ENCODE assay signal across 8 mouse cellular contexts in genomic region chr6:25276221-25276620, GRCm38 (mm10).
DNase-seq lines count a peak whose midpoint lies in the region; ATAC-seq lines count a peak whose summit lies in the region.

No protein-coding gene starts in this region.

- H3K27me3 ChIP-seq in hindbrain, embryonic 10.5 days (ENCODE audit: insufficient read depth, poor library complexity, severe bottlenecking): no peaks in the 10 kb centered on the region
- no peaks in the 10 kb centered on the region for H3K27me3 ChIP-seq in hindbrain, embryonic 12.5 days
- no peaks in the 10 kb centered on the region for H3K27me3 ChIP-seq in embryonic facial prominence, embryonic 10.5 days (replicated peaks; ENCODE audit: low read depth, poor library complexity, severe bottlenecking)

- DNase-seq in hindbrain, embryonic 10.5 days (ENCODE audit: low spot score): peak; percentile 12
- DNase-seq in urinary bladder, postnatal 25 days (ENCODE audit: low spot score): peak; percentile 11
- no peak for DNase-seq in urinary bladder, adult 2 months (ENCODE audit: low spot score)
- peak; percentile 39 for DNase-seq in embryonic facial prominence, embryonic 10.5 days (ENCODE audit: low spot score)
- DNase-seq in ovary, postnatal 14 days (ENCODE audit: low spot score): peak; percentile 39
- DNase-seq in thymus, postnatal 25 days: no peak

- no peak for ATAC-seq in hindbrain, embryonic 12.5 days (ENCODE audit: low FRiP score)
- ATAC-seq in granulocyte monocyte progenitor cell, adult 5-6 weeks (replicated peaks; ENCODE audit: poor library complexity, severe bottlenecking): no peak

- no peak overlapping the region for H3K27ac ChIP-seq in hindbrain, embryonic 10.5 days
- H3K27ac ChIP-seq in hindbrain, embryonic 12.5 days: no peak overlapping the region
- no peak overlapping the region for H3K27ac ChIP-seq in embryonic facial prominence, embryonic 10.5 days (replicated peaks)

- no peak overlapping the region for H3K4me3 ChIP-seq in hindbrain, embryonic 10.5 days
- H3K4me3 ChIP-seq in hindbrain, embryonic 12.5 days: no peak overlapping the region
- no peak overlapping the region for H3K4me3 ChIP-seq in embryonic facial prominence, embryonic 10.5 days

- 0 out of 2 replicates have a peak, but pooled peaks cover 5% of the 10 kb centered on the region for H3K4me1 ChIP-seq in hindbrain, embryonic 10.5 days (replicated peaks)
- H3K4me1 ChIP-seq in hindbrain, embryonic 12.5 days: peaks cover 3% of the 10 kb centered on the region; the same call in 1 of the 2 replicates
- H3K4me1 ChIP-seq in embryonic facial prominence, embryonic 10.5 days: 0 out of 2 replicates have a peak, but pooled peaks cover 3% of the 10 kb centered on the region

- H3K9ac ChIP-seq in hindbrain, embryonic 12.5 days: no peak overlapping the region

- no peaks in the 10 kb centered on the region for H3K9me3 ChIP-seq in hindbrain, embryonic 10.5 days
- H3K9me3 ChIP-seq in hindbrain, embryonic 12.5 days (replicated peaks): no peaks in the 10 kb centered on the region
- H3K9me3 ChIP-seq in embryonic facial prominence, embryonic 10.5 days: no peaks in the 10 kb centered on the region

- H3K4me2 ChIP-seq in hindbrain, embryonic 12.5 days (replicated peaks): no peak overlapping the region

- 51% methylated on average over 2 of the region's 2 CpGs for WGBS in hindbrain, embryonic 10.5 days
- 47% methylated on average over 2 of the region's 2 CpGs for WGBS in hindbrain, embryonic 12.5 days
- WGBS in embryonic facial prominence, embryonic 10.5 days: 48% methylated on average over 2 of the region's 2 CpGs

- no peaks in the 10 kb centered on the region for H3K36me3 ChIP-seq in hindbrain, embryonic 10.5 days
- H3K36me3 ChIP-seq in hindbrain, embryonic 12.5 days: no peaks in the 10 kb centered on the region
- no peaks in the 10 kb centered on the region for H3K36me3 ChIP-seq in embryonic facial prominence, embryonic 10.5 days (replicated peaks)

Comparison
In these comparisons a context has a peak if more than half of its experiments do, and no peak if none do; other contexts are left out.
1. DNase-seq: peak in hindbrain, embryonic 10.5 days (single experiment), urinary bladder, postnatal 25 days (single experiment), embryonic facial prominence, embryonic 10.5 days (single experiment) and ovary, postnatal 14 days (single experiment); none in urinary bladder, adult 2 months (single experiment) and thymus, postnatal 25 days (single experiment).